Mouse (Mus musculus): ENCODE measurements around the gene Zbtb7b. TPM values are rescaled to one million over a fixed set of nuclear protein-coding genes. Genes with fewer than 3 reads are reported as not detected.
"Not testable (repeated sequence)": the region's sequence is repeated elsewhere in the genome, so short reads cannot be mapped to it uniquely, and the experiment has no call there.

Gene Zbtb7b
- total and polyA plus RNA-seq, 2 experiments from 2014 or later = 0.53 to 4.4 TPM

GRCm38 (mm10) chr3:89434532-89434931, 40.0 kb upstream of the Zbtb7b start:
- no peak for TF ChIP-seq CTCF (IDR thresholded peaks at IDR 0.05)
- H3K4me1 ChIP-seq (ENCODE audit: insufficient read depth, low read length) = peaks cover 15% of the 10 kb centered on the region; the same call in 1 of the 2 replicates
- no peak overlapping the region for H3K9ac ChIP-seq (replicated peaks; ENCODE audit: low read length, poor library complexity, severe bottlenecking)
- H3K9me3 ChIP-seq (ENCODE audit: low read length) = no peaks in the 10 kb centered on the region
- H3K27ac ChIP-seq (ENCODE audit: low read depth, low read length) = no peak overlapping the region
- 81% methylated on average over 11 of the region's 11 CpGs for WGBS
- DNase-seq (ENCODE audit: low spot score) = no peak
- H3K4me3 ChIP-seq (ENCODE audit: low read depth, low read length) = no peak overlapping the region
- no peak overlapping the region for H3K4me2 ChIP-seq (ENCODE audit: low read depth, low read length, poor library complexity, severe bottlenecking)
- ATAC-seq (ENCODE audit: low FRiP score) = no peak
- H3K36me3 ChIP-seq (ENCODE audit: insufficient read depth, low read length) = peaks cover 23% of the 10 kb centered on the region
- H3K27me3 ChIP-seq (ENCODE audit: insufficient read depth, low read length) = no peaks in the 10 kb centered on the region

GRCm38 (mm10) chr3:89432606-89433005, 38.0 kb upstream of the Zbtb7b start:
- DNase-seq (ENCODE audit: low spot score) (no peak), ATAC-seq (ENCODE audit: low FRiP score) (no peak)
- Histone ChIP-seq H3K36me3 (ENCODE audit: insufficient read depth, low read length) (peaks cover 23% of the 10 kb centered on the region), H3K27ac (ENCODE audit: low read depth, low read length) (no peak overlapping the region), H3K27me3 (ENCODE audit: insufficient read depth, low read length) (no peaks in the 10 kb centered on the region), H3K4me3 (ENCODE audit: low read depth, low read length) (no peak overlapping the region), H3K9ac (replicated peaks; ENCODE audit: low read length, poor library complexity, severe bottlenecking) (no peak overlapping the region), H3K9me3 (ENCODE audit: low read length) (no peaks in the 10 kb centered on the region), H3K4me2 (ENCODE audit: low read depth, low read length, poor library complexity, severe bottlenecking) (no peak overlapping the region), H3K4me1 (ENCODE audit: insufficient read depth, low read length) (peaks cover 15% of the 10 kb centered on the region; the same call in 1 of the 2 replicates)
- 98% methylated on average over 8 of the region's 8 CpGs for WGBS
- TF ChIP-seq CTCF (IDR thresholded peaks at IDR 0.05) = no peak

GRCm38 (mm10) chr3:89430171-89431159, 35.9 kb upstream of the Zbtb7b start, which contains the start of gene Pygo2:
TSS of gene Pygo2 (plus strand) at chr3:89430214.
- no peak for TF ChIP-seq CTCF (IDR thresholded peaks at IDR 0.05)
- H3K36me3 ChIP-seq (ENCODE audit: insufficient read depth, low read length) = peaks cover 27% of the 10 kb centered on the region
- H3K27ac ChIP-seq (ENCODE audit: low read depth, low read length) = peak within 1 kb of the TSS; percentile 87
- WGBS = 3% methylated on average over 66 of the region's 68 CpGs
- peak within 1 kb of the TSS; percentile 96 for H3K9ac ChIP-seq (replicated peaks; ENCODE audit: low read length, poor library complexity, severe bottlenecking)
- ATAC-seq (ENCODE audit: low FRiP score) (peak; percentile 96), DNase-seq (ENCODE audit: low spot score) (peak; percentile 97)
- H3K4me3 ChIP-seq (ENCODE audit: low read depth, low read length) = peak within 1 kb of the TSS; percentile 99
- no peaks in the 10 kb centered on the region for H3K9me3 ChIP-seq (ENCODE audit: low read length)
- no peaks in the 10 kb centered on the region for H3K27me3 ChIP-seq (ENCODE audit: insufficient read depth, low read length)
- peaks cover 8% of the 10 kb centered on the region; the same call in 1 of the 2 replicates for H3K4me1 ChIP-seq (ENCODE audit: insufficient read depth, low read length)
- H3K4me2 ChIP-seq (ENCODE audit: low read depth, low read length, poor library complexity, severe bottlenecking) = peak within 1 kb of the TSS; percentile 84

GRCm38 (mm10) chr3:89429021-89429420, 34.4 kb upstream of the Zbtb7b start:
- not testable (repeated sequence) for H3K9ac ChIP-seq (replicated peaks; ENCODE audit: low read length, poor library complexity, severe bottlenecking); H3K9me3 ChIP-seq (ENCODE audit: low read length); H3K4me3 ChIP-seq (ENCODE audit: low read depth, low read length); ATAC-seq (ENCODE audit: low FRiP score); H3K4me2 ChIP-seq (ENCODE audit: low read depth, low read length, poor library complexity, severe bottlenecking); H3K4me1 ChIP-seq (ENCODE audit: insufficient read depth, low read length); H3K27me3 ChIP-seq (ENCODE audit: insufficient read depth, low read length); DNase-seq (ENCODE audit: low spot score); H3K27ac ChIP-seq (ENCODE audit: low read depth, low read length)
- peaks cover 21% of the 10 kb centered on the region for H3K36me3 ChIP-seq (ENCODE audit: insufficient read depth, low read length)
- 99% methylated on average over 6 of the region's 7 CpGs for WGBS

GRCm38 (mm10) chr3:89425876-89426275, 31.3 kb upstream of the Zbtb7b start:
- Histone ChIP-seq H3K4me2 (ENCODE audit: low read depth, low read length, poor library complexity, severe bottlenecking) (no peak overlapping the region), H3K27me3 (ENCODE audit: insufficient read depth, low read length) (no peaks in the 10 kb centered on the region), H3K4me3 (ENCODE audit: low read depth, low read length) (no peak overlapping the region), H3K9me3 (ENCODE audit: low read length) (no peaks in the 10 kb centered on the region), H3K4me1 (ENCODE audit: insufficient read depth, low read length) (peaks cover under 1% of the 10 kb centered on the region; the same call in 1 of the 2 replicates), H3K36me3 (ENCODE audit: insufficient read depth, low read length) (peaks cover 4% of the 10 kb centered on the region; the same call in 1 of the 2 replicates), H3K9ac (replicated peaks; ENCODE audit: low read length, poor library complexity, severe bottlenecking) (no peak overlapping the region), H3K27ac (ENCODE audit: low read depth, low read length) (no peak overlapping the region)
- WGBS = 80% methylated on average over 4 of the region's 4 CpGs
- TF ChIP-seq CTCF (IDR thresholded peaks at IDR 0.05) = no peak
- DNase-seq (ENCODE audit: low spot score) = no peak
- ATAC-seq (ENCODE audit: low FRiP score) = no peak

- 92% methylated on average over 5 of the region's 5 CpGs for WGBS
- H3K4me3 ChIP-seq (ENCODE audit: low read depth, low read length) = no peak overlapping the region
Measured at GRCm38 (mm10) chr3:89425141-89425525, 30.6 kb upstream of the Zbtb7b start.

More at GRCm38 (mm10) chr3:89425141-89425525, 30.6 kb upstream of the Zbtb7b start:
- no peak overlapping the region for H3K27ac ChIP-seq (ENCODE audit: low read depth, low read length)
- TF ChIP-seq CTCF (IDR thresholded peaks at IDR 0.05) = no peak
- DNase-seq (ENCODE audit: low spot score) (no peak), ATAC-seq (ENCODE audit: low FRiP score) (no peak)
- no peaks in the 10 kb centered on the region for H3K4me1 ChIP-seq (ENCODE audit: insufficient read depth, low read length)
- no peak overlapping the region for H3K4me2 ChIP-seq (ENCODE audit: low read depth, low read length, poor library complexity, severe bottlenecking)
- no peak overlapping the region for H3K9ac ChIP-seq (replicated peaks; ENCODE audit: low read length, poor library complexity, severe bottlenecking)
- H3K27me3 ChIP-seq (ENCODE audit: insufficient read depth, low read length) = no peaks in the 10 kb centered on the region
- H3K36me3 ChIP-seq (ENCODE audit: insufficient read depth, low read length) = peaks cover 4% of the 10 kb centered on the region; the same call in 1 of the 2 replicates
- H3K9me3 ChIP-seq (ENCODE audit: low read length) = no peaks in the 10 kb centered on the region
